Mouse (Mus musculus) macrophage (primary cell): ENCODE results near the gene Srms. TPM values are rescaled to one million over a fixed set of nuclear protein-coding genes. Genes with fewer than 3 reads are reported as not detected.

Source experiments
- H3K27ac ChIP-seq: fragments of 350-480 bp; formaldehyde crosslinking; 2 replicates; pipeline ENCODE4 v1.9.0; 2021
- H3K36me3 ChIP-seq: fragments of 350-480 bp; formaldehyde crosslinking; 2 replicates; pipeline ENCODE4 v1.9.0; 2021; ENCODE audit errors: inconsistent target
- H3K4me3 ChIP-seq: fragments of 350-480 bp; formaldehyde crosslinking; 2 replicates; pipeline ENCODE4 v1.9.0; 2021; ENCODE audit errors: inconsistent target
- H3K79me2 ChIP-seq: fragments of 350-480 bp; formaldehyde crosslinking; 2 replicates; pipeline ENCODE4 v1.9.0; 2021; ENCODE audit errors: inconsistent target
- WGBS: methylation state at CpG from one replicate; pipeline ENCODE4 v1.1.7; 2026; ENCODE audit warnings: inconsistent platforms; ENCODE audit not compliant: missing documents; 5-methylcytosine and 5-hydroxymethylcytosine counted together
- polyA plus RNA-seq: library from polyadenylated mRNA; stranded (reverse); fragments of 250-400 nt; gene quantifications from 3 replicates; pipeline ENCODE4 v1.2.4, GENCODE M21; 2018; ENCODE audit warnings: inconsistent platforms

Gene Srms
- polyA plus RNA-seq, 1 experiment from 2014 or later: not detected

DNA sequence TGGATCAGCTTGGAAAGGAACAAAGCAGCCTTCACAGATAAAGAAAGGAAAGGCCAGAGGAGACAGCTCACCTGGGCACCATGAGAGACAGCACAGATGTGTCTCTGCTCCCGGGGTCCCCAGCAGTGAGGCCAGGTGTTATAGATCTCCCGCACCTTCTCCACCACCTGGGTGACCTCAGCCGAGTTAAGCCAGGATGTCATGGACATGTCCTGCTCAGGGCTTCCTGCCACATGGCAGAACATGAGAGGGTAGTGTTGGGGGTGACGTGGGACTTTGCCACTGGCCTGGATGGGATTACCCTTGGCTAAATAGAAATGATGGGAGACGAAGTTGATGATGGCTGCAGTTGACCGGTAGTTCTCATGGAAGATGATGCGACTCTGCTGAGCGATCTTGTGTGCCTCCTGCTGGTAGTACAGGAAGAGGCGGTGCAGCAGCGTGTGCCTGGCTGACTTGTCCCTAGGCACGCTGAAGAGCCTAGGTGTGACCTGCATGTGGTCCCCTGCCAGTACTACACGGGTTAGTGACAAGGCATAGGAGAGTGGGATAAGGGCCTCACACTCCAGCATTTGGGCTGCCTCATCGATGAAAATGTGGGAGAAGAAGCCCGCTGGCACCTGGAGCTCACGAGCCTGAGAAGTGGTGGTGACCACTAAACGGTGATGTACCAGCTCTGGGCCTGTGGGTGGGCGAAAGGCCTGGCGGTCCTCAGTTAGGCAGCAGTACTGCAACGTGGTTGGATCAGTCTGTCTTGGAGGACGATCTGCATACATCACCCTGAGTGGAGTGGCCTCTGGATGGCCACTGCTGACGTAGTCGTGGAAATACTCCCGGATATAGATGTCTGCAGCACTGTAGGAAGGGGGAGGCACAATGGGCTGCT lies 22.9 kb upstream of the Srms start:
- WGBS: 96% methylated on average over 23 of the region's 23 CpGs
- H3K36me3 ChIP-seq: peaks cover 94% of the 10 kb centered on the region
- no peak overlapping the region for H3K4me3 ChIP-seq
- no peak overlapping the region for H3K27ac ChIP-seq
- peaks cover 67% of the 10 kb centered on the region for H3K79me2 ChIP-seq

DNA sequence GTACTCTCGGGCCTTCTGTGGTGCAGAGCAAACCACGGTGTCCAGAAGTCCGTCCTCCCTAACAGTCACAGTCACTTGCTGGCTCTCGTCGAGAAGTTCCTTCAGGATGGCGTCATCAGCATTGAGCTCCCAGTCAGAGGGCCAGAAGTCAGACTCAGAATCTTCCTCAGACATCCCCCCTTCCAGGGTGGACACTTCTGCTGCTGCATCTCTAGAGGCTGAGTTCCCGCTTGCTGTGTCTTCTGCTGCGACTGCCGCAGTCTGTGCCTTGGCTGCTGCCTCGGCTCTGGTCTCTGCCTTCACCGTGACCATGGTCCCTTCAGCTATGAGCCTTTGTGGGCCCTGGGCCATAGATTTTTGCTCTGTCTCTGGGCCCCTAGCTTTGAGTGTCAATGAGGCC lies 21.7 kb upstream of the Srms start:
- 93% methylated on average over 11 of the region's 11 CpGs for WGBS
- peaks cover 95% of the 10 kb centered on the region for H3K36me3 ChIP-seq
- H3K79me2 ChIP-seq: peaks cover 55% of the 10 kb centered on the region
- no peak overlapping the region for H3K4me3 ChIP-seq
- no peak overlapping the region for H3K27ac ChIP-seq

- Histone ChIP-seq H3K79me2 (peaks cover 44% of the 10 kb centered on the region; the same call in 1 of the 2 replicates), H3K4me3 (no peak overlapping the region), H3K27ac (no peak overlapping the region), H3K36me3 (peaks cover 95% of the 10 kb centered on the region)
- 94% methylated on average over 15 of the region's 15 CpGs for WGBS
Observed at GRCm38 (mm10) chr2:181233443-181233842, 20.5 kb upstream of the Srms start.

- 94% methylated on average over 20 of the region's 20 CpGs for WGBS
- no peak overlapping the region for H3K27ac ChIP-seq
- no peak overlapping the region for H3K4me3 ChIP-seq
- peaks cover 99% of the 10 kb centered on the region for H3K36me3 ChIP-seq
- H3K79me2 ChIP-seq: peaks cover 36% of the 10 kb centered on the region; the same call in 1 of the 2 replicates
Observed at GRCm38 (mm10) chr2:181231171-181231570, 18.2 kb upstream of the Srms start.

- Histone ChIP-seq H3K36me3 (peaks cover 72% of the 10 kb centered on the region), H3K4me3 (no peak overlapping the region), H3K79me2 (peaks cover 8% of the 10 kb centered on the region; the same call in 1 of the 2 replicates), H3K27ac (no peak overlapping the region)
- WGBS: 38% methylated on average over 1 of the region's 1 CpGs
Observed at GRCm38 (mm10) chr2:181228335-181228734, 15.3 kb upstream of the Srms start.

GRCm38 (mm10) chr2:181227122-181227521 lies 14.1 kb upstream of the Srms start:
- 78% methylated on average over 3 of the region's 3 CpGs for WGBS
- no peak overlapping the region for H3K4me3 ChIP-seq
- peaks cover 59% of the 10 kb centered on the region for H3K36me3 ChIP-seq
- no peaks in the 10 kb centered on the region; the same call in 1 of the 2 replicates for H3K79me2 ChIP-seq
- H3K27ac ChIP-seq: no peak overlapping the region

- whole genome bisulfite sequencing: 92% methylated on average over 2 of the region's 2 CpGs
- no peak overlapping the region for H3K4me3 ChIP-seq
- H3K36me3 ChIP-seq: peaks cover 39% of the 10 kb centered on the region
- H3K79me2 ChIP-seq: no peaks in the 10 kb centered on the region
- H3K27ac ChIP-seq: no peak overlapping the region
Observed at GRCm38 (mm10) chr2:181224994-181225393, 12.0 kb upstream of the Srms start.

- no CpG with 5 or more reads among the region's 2 CpGs for WGBS
- no peak overlapping the region for H3K27ac ChIP-seq
- H3K79me2 ChIP-seq: no peaks in the 10 kb centered on the region
- no peaks in the 10 kb centered on the region for H3K36me3 ChIP-seq
- H3K4me3 ChIP-seq: no peak overlapping the region
Observed at GRCm38 (mm10) chr2:181220361-181220760, 7.4 kb upstream of the Srms start.

- no peaks in the 10 kb centered on the region for H3K36me3 ChIP-seq
- H3K27ac ChIP-seq: no peak within 1 kb of the TSS
- no peaks in the 10 kb centered on the region for H3K79me2 ChIP-seq
- 8% methylated on average over 24 of the region's 25 CpGs for WGBS
- no peak within 1 kb of the TSS for H3K4me3 ChIP-seq
Observed at GRCm38 (mm10) chr2:181219538-181220216, 6.7 kb upstream of the Srms start, which contains the start of gene Fndc11. TSS of gene Fndc11 (plus strand) at chr2:181220013.

DNA sequence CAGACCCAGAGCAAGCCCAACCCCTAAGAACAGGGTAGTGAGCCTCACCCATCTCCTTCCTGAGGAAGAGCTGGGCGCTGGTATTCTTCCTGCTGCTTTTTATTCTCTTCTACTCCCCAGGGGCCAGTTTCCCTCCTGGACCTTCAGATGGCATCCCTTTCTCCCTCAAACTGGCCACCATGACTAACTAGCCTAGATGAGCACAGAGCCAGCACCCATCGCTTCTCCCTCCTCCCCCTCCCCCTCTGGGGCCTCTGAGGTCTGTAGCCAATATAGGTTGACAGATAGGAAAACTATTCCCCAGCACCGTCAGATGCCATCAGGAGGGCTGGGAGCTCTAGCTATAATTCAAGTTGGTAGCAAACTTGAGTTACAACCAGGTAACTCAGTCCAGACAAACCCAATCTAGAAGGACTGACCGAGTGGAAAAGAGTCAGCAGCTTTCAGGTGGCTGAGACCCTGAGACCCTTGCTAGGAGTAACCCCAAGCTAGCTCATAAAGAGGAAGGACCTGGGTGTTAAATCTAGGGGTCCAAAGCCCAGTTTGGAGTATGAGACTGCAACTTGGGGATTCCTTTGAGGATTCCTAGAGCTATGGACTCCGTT lies 6.0 kb upstream of the Srms start:
- Histone ChIP-seq H3K79me2 (no peaks in the 10 kb centered on the region), H3K27ac (no peak overlapping the region), H3K36me3 (no peaks in the 10 kb centered on the region), H3K4me3 (no peak overlapping the region)
- WGBS: 36% methylated on average over 5 of the region's 5 CpGs

DNA sequence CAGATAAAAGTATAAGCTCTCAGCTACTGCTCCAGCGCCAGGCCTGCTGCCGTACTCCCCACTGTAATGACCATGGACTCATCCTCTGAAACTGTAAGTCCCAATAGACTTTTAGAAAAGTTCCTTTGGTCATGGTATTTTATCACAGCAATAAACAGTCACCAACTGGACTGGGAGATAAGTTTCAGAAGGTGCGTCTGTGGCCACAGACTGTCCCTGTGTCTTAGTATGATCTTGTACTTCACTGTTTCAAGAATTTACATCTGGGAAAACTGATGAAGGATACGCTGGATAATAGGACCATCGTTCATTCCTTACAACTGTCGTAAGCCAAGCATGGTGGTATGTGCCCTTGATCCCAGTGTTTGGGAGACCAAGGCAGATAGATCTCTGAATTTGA lies 3.1 kb upstream of the Srms start:
- H3K36me3 ChIP-seq: no peaks in the 10 kb centered on the region
- H3K4me3 ChIP-seq: no peak overlapping the region
- WGBS: 93% methylated on average over 6 of the region's 6 CpGs
- H3K79me2 ChIP-seq: no peaks in the 10 kb centered on the region
- no peak overlapping the region for H3K27ac ChIP-seq

GRCm38 (mm10) chr2:181212389-181213020 lies 480 bp downstream of the Srms start:
- Histone ChIP-seq H3K27ac (no peak overlapping the region), H3K4me3 (no peak overlapping the region), H3K36me3 (no peaks in the 10 kb centered on the region), H3K79me2 (no peaks in the 10 kb centered on the region)
- WGBS: 5% methylated on average over 34 of the region's 34 CpGs

GRCm38 (mm10) chr2:181206118-181206517 lies 6.9 kb downstream of the Srms start:
- no peak overlapping the region for H3K27ac ChIP-seq
- no peaks in the 10 kb centered on the region for H3K79me2 ChIP-seq
- H3K4me3 ChIP-seq: no peak overlapping the region
- WGBS: 93% methylated on average over 9 of the region's 9 CpGs
- H3K36me3 ChIP-seq: no peaks in the 10 kb centered on the region

DNA sequence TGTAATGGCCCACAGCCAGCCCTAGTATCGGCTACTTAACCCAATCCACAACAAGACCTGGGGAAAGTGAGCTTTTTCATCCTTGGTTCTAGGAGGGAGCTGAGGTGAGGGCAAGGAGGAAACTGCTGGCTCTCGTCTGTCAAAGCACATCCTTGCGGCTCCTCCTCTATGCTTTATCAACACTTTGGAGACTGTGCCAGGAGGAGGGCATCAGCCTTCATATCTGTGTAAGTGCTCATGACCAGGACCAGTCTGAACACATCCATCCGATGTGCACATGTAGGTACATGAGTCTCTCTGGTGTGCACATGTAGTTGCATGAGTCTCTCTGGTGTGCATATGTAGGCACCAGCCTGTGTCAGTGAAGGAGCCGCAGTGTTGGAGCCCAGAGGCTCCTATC lies 7.3 kb downstream of the Srms start:
- 90% methylated on average over 5 of the region's 5 CpGs for WGBS
- Histone ChIP-seq H3K36me3 (no peaks in the 10 kb centered on the region), H3K4me3 (no peak overlapping the region), H3K79me2 (no peaks in the 10 kb centered on the region), H3K27ac (no peak overlapping the region)
